Mouse (Mus musculus) CD4-positive, CD25-positive, alpha-beta regulatory T cell, adult 2 months (primary cell): ENCODE measurements around the gene Emcn.

Experiments used
- DNase-seq: peaks from one replicate; pipeline ENCODE4 v3.0.0-alpha.2; 2012; ENCODE audit warnings: low read depth, low spot score

Emcn gene

DNA sequence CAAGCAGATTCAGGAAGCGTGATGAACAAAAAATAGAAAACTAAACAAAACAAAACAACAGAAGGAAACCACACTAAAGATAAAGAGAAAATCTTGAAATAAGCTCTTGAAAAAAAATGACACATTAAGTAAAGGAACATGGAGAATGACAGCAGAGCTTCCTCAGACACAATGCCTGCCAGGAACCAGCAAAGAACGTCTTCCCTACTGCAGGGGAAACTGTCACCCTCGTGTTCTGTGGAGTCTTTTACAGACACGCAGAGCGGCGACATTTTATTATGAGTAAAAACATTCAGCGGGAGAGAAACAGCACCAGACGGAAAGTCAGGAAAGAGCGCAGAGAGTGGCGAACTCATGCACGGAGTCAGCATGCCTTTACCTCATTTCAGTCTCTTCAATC is 54.7 kb downstream of the Emcn start:
- DNase-seq: no peak

GRCm38 (mm10) chr3:137415451-137416086 is 74.7 kb downstream of the Emcn start:
- no peak for DNase-seq

- no peak for DNase-seq
These were observed 77.8 kb downstream of the Emcn start for GRCm38 (mm10) chr3:137418636-137419035.

GRCm38 (mm10) chr3:137429516-137429915 is 88.6 kb downstream of the Emcn start:
- no peak for DNase-seq

GRCm38 (mm10) chr3:137464902-137465629 is 124.2 kb downstream of the Emcn start:
- no peak for DNase-seq

GRCm38 (mm10) chr3:137465953-137466352 is 125.1 kb downstream of the Emcn start:
- no peak for DNase-seq

DNA sequence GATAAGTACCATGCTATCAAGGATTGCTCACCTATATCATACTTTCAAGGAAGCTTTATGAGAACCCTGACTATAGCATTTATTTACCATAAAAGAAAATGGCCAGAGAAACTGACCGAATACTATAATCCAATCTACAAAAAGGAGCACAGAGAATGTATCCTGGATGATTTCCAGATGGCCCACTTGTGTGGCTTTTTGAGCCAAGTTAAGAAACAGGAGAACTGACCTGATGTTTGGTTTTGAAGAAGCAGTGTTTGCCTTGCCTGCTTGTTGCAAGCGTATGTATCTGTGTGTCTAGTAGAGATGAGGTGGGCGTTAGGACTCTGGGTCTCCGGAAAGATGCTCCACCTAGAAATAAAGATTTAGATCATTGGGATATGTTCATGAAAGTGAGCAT is 125.9 kb downstream of the Emcn start:
- DNase-seq: no peak

DNA sequence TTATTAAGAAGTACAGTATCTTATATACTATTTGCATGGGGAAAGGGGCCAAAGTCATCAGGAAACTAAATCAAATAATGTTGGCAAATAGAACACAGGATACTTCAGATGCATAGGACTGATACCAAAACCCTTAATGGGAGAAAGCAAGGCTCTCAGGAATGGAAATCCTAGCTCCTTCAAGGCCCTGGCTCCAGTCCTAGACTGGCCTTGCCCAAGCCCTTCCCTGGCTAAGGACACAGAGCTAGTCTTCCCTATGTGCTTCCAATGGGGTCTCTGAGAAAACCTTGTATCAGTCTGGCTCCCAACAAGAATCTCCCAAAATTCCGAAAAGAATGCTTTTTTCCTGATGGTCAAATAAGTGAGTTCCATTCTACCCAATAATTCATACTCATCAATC is 126.5 kb downstream of the Emcn start:
- DNase-seq: no peak

DNA sequence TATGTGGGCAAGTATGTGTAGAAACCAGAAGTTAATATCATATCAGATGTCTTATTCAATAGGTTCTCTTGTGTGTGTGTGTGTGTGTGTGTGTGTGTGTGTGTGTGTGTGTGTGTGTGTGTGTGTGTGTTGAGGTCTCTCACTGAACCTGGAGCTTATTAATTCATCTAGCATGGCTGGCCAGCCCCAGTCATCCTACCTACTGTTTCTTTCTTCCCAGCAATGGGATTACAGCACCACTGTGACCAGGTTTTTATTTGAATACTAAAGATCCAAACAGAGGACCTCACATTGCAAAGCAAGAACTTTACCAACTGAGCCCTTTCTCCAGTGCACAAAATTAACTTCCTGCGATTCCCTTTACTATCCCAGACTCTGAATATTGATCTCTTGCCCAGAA is 131.3 kb downstream of the Emcn start:
- DNase-seq: no peak

DNA sequence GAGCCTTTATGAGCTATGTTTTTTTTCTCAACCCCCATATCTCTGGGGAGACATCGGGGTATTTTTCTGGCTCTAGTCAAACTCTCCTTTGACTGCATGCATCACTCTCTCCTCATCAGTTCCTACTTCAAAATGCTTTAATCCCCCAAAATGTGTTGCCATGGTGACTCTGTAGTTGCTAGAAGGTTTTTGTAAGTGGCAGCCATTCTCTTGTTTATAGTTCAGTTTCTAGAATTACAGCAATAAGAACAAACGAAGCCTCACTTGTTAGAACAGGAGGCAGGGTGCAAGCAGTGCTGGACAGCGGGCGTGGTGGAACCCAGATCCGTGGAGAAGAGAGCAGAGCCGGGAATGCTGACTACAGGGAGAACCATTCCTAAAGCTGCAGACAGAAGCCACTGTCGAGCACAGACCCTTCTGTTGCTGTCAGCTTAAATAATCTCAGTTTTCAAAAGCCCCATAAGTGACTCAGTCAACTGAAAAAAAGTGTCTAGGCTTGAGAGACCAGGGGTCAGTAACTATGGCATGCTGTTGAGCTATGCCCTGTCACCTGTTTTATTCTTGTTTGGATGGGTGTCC is 139.0 kb downstream of the Emcn start:
- DNase-seq: no peak

DNA sequence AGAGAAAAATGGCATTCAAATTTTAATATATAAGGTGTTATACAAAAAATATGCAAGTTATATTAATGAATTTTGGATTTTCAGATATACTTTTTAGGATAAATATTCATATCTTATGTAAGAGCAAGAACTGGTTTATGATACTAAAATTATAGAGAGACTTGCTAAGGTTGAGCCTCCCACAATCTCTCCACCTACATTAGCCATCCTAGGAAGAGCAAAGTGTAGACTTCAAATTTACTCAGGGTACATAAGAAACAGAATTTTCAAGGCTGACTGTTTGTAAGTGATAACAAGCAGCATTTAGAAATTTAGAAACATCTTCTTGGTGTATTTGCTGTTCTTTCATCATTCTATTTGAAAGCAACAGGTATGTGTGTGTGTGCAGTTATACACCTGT is 140.3 kb downstream of the Emcn start:
- no peak for DNase-seq
